Mouse (Mus musculus) layer of hippocampus, adult 2 months (tissue): ENCODE data around the gene Rhbdf1. TPM values are rescaled to one million over a fixed set of nuclear protein-coding genes. Genes with fewer than 3 reads are reported as not detected.

ENCODE experiments used
- DNase-seq, 2 experiments: peaks; one replicate each; pipeline ENCODE4 v3.0.0; 2022; ENCODE audit warnings: low spot score in 2 of 2
- H3K27ac ChIP-seq: fragments of 200-600 bp; 2 replicates; pipeline ENCODE4 v1.8.1; 2022
- H3K4me3 ChIP-seq: fragments of 200-600 bp; 2 replicates; pipeline ENCODE4 v1.8.1; 2022; ENCODE audit warnings: mild to moderate bottlenecking
- CTCF ChIP-seq: fragments of 200-600 bp; conservative IDR thresholded peaks from 2 replicates; pipeline ENCODE4 v1.8.1; 2022; ENCODE audit warnings: antibody characterized with exemption, mild to moderate bottlenecking, moderate library complexity
- total RNA-seq, 2 experiments: library from RNA; stranded (reverse); gene quantifications; 2 replicates each; pipeline ENCODE4 v1.2.3; 2021

Rhbdf1 gene
- total RNA-seq, 2 experiments from 2014 or later: 13.4 to 13.8 TPM

- no peak for TF ChIP-seq CTCF
- DNase-seq: no peak
- no peak overlapping the region for H3K4me3 ChIP-seq
- H3K27ac ChIP-seq: no peak overlapping the region
Observed at GRCm38 (mm10) chr11:32189434-32189833, 32.7 kb downstream of the Rhbdf1 start.

DNA sequence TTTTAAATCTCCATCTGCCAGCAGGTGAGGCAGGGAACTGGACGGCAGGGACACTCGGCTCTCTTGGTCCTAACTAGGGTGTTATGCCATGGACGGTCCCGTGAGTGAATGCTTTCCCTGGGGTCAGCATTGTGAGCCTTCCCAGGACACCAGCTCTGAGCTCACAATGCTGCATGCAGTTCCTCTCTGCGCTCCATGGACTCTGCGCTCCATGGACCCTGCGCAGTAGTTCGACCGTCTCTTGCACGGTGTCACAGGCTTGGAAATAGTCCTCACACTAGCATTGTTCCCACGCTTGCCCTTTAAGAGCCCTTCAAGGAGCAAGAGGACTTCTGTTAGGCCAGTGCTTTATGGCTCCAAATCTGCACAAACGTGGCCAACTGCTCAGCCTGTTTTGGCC is 33.2 kb downstream of the Rhbdf1 start:
- Histone ChIP-seq H3K4me3 (no peak overlapping the region), H3K27ac (no peak overlapping the region)
- no peak for TF ChIP-seq CTCF
- DNase-seq: no peak

DNA sequence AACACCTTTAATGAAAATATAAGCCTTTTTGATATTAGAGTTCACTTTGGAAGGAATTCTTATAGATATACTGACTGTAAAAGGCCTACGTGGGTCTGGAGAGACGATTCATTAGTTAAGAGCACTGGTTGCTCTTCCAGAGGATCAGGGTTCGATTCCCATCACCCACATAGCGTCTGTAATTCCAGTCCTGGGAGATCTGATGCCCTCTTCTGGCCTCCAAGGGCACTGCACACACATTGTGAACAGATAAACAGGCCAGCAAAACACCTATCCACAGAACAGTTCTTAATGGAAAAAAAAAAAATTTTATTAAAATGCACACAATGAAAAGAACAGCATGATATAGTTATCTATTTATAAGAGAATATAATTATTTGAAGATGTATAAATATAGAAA is 34.8 kb downstream of the Rhbdf1 start:
- Histone ChIP-seq H3K27ac (no peak overlapping the region), H3K4me3 (no peak overlapping the region)
- DNase-seq: no peak
- peak; percentile 43 for TF ChIP-seq CTCF

- TF ChIP-seq CTCF: no peak
- no peak for DNase-seq
- no peak overlapping the region for H3K4me3 ChIP-seq
- H3K27ac ChIP-seq: no peak overlapping the region
Observed at GRCm38 (mm10) chr11:32186031-32186430, 36.1 kb downstream of the Rhbdf1 start.

DNA sequence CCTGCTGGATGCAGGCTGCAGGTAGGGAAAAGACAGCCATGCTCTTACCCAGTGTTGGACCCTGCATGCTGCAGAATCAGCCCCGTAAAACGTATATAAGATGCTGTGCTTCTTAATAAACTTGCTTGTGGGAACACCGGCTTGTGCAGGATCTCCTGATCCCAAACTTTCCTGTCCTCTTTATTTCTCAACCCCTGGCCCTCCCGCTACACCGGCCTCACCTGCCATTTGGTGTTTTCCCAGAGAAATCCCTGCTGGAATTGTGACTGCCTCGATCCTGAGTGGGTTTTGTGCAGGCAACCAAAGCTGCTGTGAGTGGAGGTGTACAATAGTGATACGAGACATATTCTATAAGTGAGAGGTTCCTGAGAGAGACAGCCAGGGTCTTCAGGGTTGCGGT is 37.6 kb downstream of the Rhbdf1 start:
- DNase-seq: no peak
- TF ChIP-seq CTCF: no peak
- Histone ChIP-seq H3K4me3 (no peak overlapping the region), H3K27ac (no peak overlapping the region)

DNA sequence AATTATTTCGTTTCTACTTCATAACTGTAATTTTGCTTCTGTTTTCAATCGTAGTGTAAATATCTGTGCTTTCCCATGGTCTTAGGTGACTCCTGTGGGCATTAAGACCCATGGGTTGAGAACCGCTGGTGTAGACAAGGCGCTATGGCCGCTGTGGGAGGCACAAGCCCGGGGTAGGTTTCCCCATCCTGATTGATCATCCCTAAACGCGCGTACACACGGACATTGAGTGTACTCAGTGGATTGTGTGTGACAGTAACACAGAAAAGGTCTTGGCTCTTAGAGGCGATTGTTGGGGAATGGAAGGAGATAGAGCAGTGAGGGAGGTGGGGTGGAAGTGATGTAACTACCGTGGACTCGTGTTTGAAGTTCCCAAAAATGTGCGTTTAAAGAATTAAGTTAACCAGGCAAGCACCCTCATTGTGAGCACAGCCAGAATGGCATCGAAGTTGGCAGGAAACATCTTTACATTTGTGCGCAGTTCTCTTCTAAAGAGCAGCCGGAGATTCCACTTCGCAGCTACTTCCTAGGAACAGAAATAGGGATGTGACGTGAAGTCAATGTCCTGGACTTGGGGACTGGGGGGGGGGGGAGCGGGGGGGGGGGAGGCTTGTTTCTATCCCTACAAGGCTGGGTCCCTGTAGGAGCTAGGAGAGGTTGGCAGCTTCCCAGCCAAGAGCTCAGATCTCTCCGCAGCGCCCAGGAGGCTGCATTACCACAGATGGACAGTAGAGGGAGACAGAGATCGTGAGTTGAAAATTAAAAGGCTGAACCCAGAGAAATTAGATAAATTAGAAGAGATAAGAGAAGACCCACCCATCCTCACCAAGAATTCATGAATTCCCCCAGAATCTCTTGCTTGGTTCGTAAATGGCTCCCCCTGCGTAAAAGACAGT is 39.9 kb downstream of the Rhbdf1 start:
- H3K4me3 ChIP-seq: no peak overlapping the region
- TF ChIP-seq CTCF: peak; percentile 84
- H3K27ac ChIP-seq: no peak overlapping the region
- DNase-seq: peak; percentile 87 to 95

GRCm38 (mm10) chr11:32181246-32181645 is 40.9 kb downstream of the Rhbdf1 start:
- no peak for TF ChIP-seq CTCF
- DNase-seq: no peak
- Histone ChIP-seq H3K4me3 (no peak overlapping the region), H3K27ac (no peak overlapping the region)

GRCm38 (mm10) chr11:32178506-32178905 is 43.6 kb downstream of the Rhbdf1 start:
- TF ChIP-seq CTCF: no peak
- no peak overlapping the region for H3K27ac ChIP-seq
- no peak for DNase-seq
- no peak overlapping the region for H3K4me3 ChIP-seq

DNA sequence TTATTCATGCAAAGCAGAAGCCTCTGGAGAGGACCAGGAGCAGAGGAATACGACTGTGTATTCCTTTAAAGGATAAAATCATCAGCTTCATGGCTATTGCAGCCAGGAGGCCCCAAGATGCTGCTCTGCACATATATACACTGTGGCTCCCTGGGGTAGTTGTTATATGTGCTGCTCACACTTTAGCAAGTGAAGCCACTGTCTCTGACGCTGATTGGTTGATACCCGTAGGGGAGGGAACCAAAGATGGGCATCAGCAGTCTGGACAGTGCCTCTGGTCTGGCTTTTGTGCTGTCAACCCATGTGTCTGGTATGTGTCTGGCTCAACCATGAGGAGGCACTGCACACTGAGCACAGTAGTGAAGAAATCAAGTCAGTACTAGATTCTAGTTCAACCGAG is 55.4 kb downstream of the Rhbdf1 start:
- TF ChIP-seq CTCF: no peak
- Histone ChIP-seq H3K27ac (no peak overlapping the region), H3K4me3 (no peak overlapping the region)
- DNase-seq: no peak

GRCm38 (mm10) chr11:32161922-32162804 is 59.9 kb downstream of the Rhbdf1 start:
- Histone ChIP-seq H3K27ac (peak overlapping the region; percentile 87), H3K4me3 (peak overlapping the region; percentile 30)
- DNase-seq: peak; percentile 84 to 94
- TF ChIP-seq CTCF: peak; percentile 99

- no peak for DNase-seq
- peak overlapping the region; percentile 87 for H3K27ac ChIP-seq
- H3K4me3 ChIP-seq: peak overlapping the region; percentile 30
- TF ChIP-seq CTCF: peak; percentile 62
Observed at GRCm38 (mm10) chr11:32161500-32161899, 60.6 kb downstream of the Rhbdf1 start.

- DNase-seq: peak in 1 of 2 experiments; percentile 7
- peak overlapping the region; percentile 28; the same call in 1 of the 2 replicates for H3K27ac ChIP-seq
- no peak overlapping the region for H3K4me3 ChIP-seq
- TF ChIP-seq CTCF: no peak
Observed at GRCm38 (mm10) chr11:32160341-32160740, 61.8 kb downstream of the Rhbdf1 start.

Other genes with a start within 250 kb of the Rhbdf1 start
- 100 to 1,000 TPM; 662 to 700 TPM for gene Nsg2, start 221.8 kb downstream of the Rhbdf1 start, total RNA-seq
- gene Il9r, start 22.0 kb downstream of the Rhbdf1 start, total RNA-seq: not detected
- gene Snrnp25, start 16.9 kb downstream of the Rhbdf1 start, total RNA-seq: 10 to 100 TPM; 20.6 to 22.4 TPM
- gene Mpg, start 4.2 kb upstream of the Rhbdf1 start, total RNA-seq: 10 to 100 TPM; 15.6 to 20.5 TPM
- gene Nprl3, start 45.4 kb upstream of the Rhbdf1 start, total RNA-seq: 10 to 100 TPM; 62.0 to 64.1 TPM
- not detected for gene Hba-x, start 54.1 kb upstream of the Rhbdf1 start, total RNA-seq
- gene Hba-a1, start 61.2 kb upstream of the Rhbdf1 start, total RNA-seq: 100 to 1,000 TPM; 315 to 509 TPM
- gene Hbq1b, start 64.7 kb upstream of the Rhbdf1 start, total RNA-seq: 1 to 10 TPM; 1.0 to 1.7 TPM
- gene Hba-a2, start 74.2 kb upstream of the Rhbdf1 start, total RNA-seq: 100 to 1,000 TPM; 253 to 450 TPM
- gene Hbq1a, start 77.8 kb upstream of the Rhbdf1 start, total RNA-seq: 1 to 10 TPM; 1.1 to 1.8 TPM
- gene Sh3pxd2b, start 125.5 kb upstream of the Rhbdf1 start, total RNA-seq: 10 to 100 TPM; 10.2 to 11.1 TPM
- gene Ubtd2, start 233.1 kb upstream of the Rhbdf1 start, total RNA-seq: 10 to 100 TPM; 29.4 to 33.7 TPM